Mouse (Mus musculus) liver, adult 2 months (tissue): ENCODE data around the gene Nek8. TPM values are rescaled to one million over a fixed set of nuclear protein-coding genes. Genes with fewer than 3 reads are reported as not detected.

ENCODE experiments used
- DNase-seq: peaks from one replicate; pipeline ENCODE4 v3.0.0-alpha.2; 2011; ENCODE audit warnings: low read depth, low spot score; ENCODE audit errors: extremely low read depth
- H3K27ac ChIP-seq: fragments of 200-500 bp; replicated peaks from 2 replicates; pipeline ENCODE4 v1.5.1; 2012; ENCODE audit warnings: low read depth, mild to moderate bottlenecking, control low read depth, inconsistent platforms, low read length; ENCODE audit not compliant: insufficient read depth
- H3K27me3 ChIP-seq: fragments of 200-500 bp; 2 replicates; pipeline ENCODE4 v1.6.1; 2012; ENCODE audit warnings: mild to moderate bottlenecking, moderate library complexity, low read length, inconsistent platforms; ENCODE audit not compliant: control insufficient read depth, insufficient read depth
- H3K36me3 ChIP-seq: fragments of 200-500 bp; 2 replicates; pipeline ENCODE4 v1.6.1; 2012; ENCODE audit warnings: low read length, inconsistent platforms; ENCODE audit not compliant: control insufficient read depth, insufficient read depth
- H3K4me1 ChIP-seq: fragments of 200-500 bp; 2 replicates; pipeline ENCODE4 v1.6.1; 2011; ENCODE audit warnings: low read length; ENCODE audit not compliant: control insufficient read depth, insufficient read depth
- H3K4me3 ChIP-seq: fragments of 200-500 bp; 2 replicates; pipeline ENCODE4 v1.5.1; 2011; ENCODE audit warnings: low read depth, mild to moderate bottlenecking, control low read depth, low read length, moderate library complexity; ENCODE audit not compliant: insufficient read depth
- H3K79me2 ChIP-seq: fragments of 200-500 bp; 2 replicates; pipeline ENCODE4 v1.6.1; 2012; ENCODE audit warnings: inconsistent platforms, mild to moderate bottlenecking, low read length, moderate library complexity; ENCODE audit not compliant: control insufficient read depth, insufficient read depth
- H3K9ac ChIP-seq: fragments of 200-500 bp; 2 replicates; pipeline ENCODE4 v1.6.1; 2012; ENCODE audit warnings: low read depth, mild to moderate bottlenecking, control low read depth, inconsistent platforms, low read length
- CTCF ChIP-seq: fragments of 200-500 bp; IDR thresholded peaks from 2 replicates; pipeline ENCODE4 v1.5.1; 2011; ENCODE audit warnings: low read depth, low read length, control low read depth
- POLR2A ChIP-seq: fragments of 200-500 bp; IDR thresholded peaks from 2 replicates; pipeline ENCODE4 v1.6.1; 2011; ENCODE audit warnings: low read length, control low read depth; ENCODE audit not compliant: insufficient read depth; ENCODE audit errors: extremely low read depth
- WGBS: fragments of 180-500 bp; shearing (Covaris S2); methylation state at CpG from one replicate; pipeline ENCODE4 v1.1.7; 2018; 5-methylcytosine and 5-hydroxymethylcytosine counted together
- polyA plus RNA-seq: library from polyadenylated mRNA; depleted of rRNA; stranded (reverse); fragments of >200 nt; gene quantifications from 2 replicates; pipeline ENCODE4 v1.2.3, GENCODE M21; 2012
- total RNA-seq: library from RNA; depleted of rRNA; stranded (reverse); fragments of >200 nt; gene quantifications from 2 replicates; pipeline ENCODE4 v1.2.3, GENCODE M21; 2014

The Nek8 gene
- total and polyA plus RNA-seq, 2 experiments, result 4.1 to 7.2 TPM

DNA sequence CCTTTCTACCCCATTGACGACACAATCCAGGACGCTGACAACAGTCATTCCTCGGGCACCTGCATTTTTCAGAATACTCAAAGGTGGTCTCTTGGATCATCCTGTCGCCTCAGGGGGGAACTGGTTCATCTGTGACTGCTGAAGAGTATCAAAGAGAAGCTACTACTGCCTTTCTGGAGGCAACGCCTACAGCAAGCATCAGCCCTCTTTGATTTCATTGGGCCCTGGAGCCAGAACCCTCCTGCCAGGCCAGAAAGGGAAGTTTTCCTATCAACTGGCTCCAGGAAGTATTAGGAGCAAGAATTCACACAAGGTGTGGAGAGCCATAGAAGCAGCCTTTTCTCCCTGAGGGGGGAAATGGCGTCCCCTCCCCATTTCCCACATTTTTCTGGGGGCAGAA lies 9.8 kb downstream of the Nek8 start:
- 0 out of 2 replicates have a peak overlapping the region, but pooled peaks have one; percentile 97 for H3K27ac ChIP-seq
- H3K4me1 ChIP-seq, result peaks cover 20% of the 10 kb centered on the region

DNA sequence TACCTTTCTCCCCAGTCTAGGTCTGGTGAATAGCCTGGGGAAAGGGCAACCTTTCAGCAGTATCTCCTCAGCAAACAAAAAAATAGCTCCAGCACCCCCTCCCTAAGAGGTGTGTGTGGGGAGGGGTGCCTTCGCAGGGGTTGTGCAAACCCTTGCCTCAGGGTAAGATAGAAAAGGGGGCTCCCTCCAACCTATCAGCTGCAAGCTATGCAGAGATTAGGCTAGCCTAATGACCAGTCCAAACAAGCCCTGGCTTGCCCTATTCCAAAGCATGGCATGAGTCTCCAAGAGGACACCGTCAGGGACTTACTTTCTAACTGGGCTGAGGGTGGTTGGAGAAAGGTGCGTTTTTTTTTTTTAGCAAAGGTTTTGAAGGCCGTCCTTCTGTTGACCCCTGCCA lies 10.3 kb downstream of the Nek8 start:
- Histone ChIP-seq H3K27me3 (no peaks in the 10 kb centered on the region), H3K4me3 (no peak overlapping the region), H3K4me1 (peaks cover 20% of the 10 kb centered on the region), H3K27ac (peak overlapping the region; percentile 97), H3K9ac (peak overlapping the region; percentile 39), H3K79me2 (peaks cover 37% of the 10 kb centered on the region; the same call in 1 of the 2 replicates), H3K36me3 (no peaks in the 10 kb centered on the region; the same call in 1 of the 2 replicates)
- WGBS, result 35% methylated on average over 4 of the region's 4 CpGs
- DNase-seq, result no peak
- TF ChIP-seq POLR2A (no peak), CTCF (no peak)

More for the DNA sequence above, 9.8 kb downstream of the Nek8 start:
- no peaks in the 10 kb centered on the region; the same call in 1 of the 2 replicates for H3K36me3 ChIP-seq
- H3K79me2 ChIP-seq, result peaks cover 35% of the 10 kb centered on the region; the same call in 1 of the 2 replicates
- DNase-seq, result no peak
- H3K9ac ChIP-seq, result no peak overlapping the region
- H3K4me3 ChIP-seq, result no peak overlapping the region
- H3K27me3 ChIP-seq, result no peaks in the 10 kb centered on the region
- 90% methylated on average over 6 of the region's 6 CpGs for WGBS
- TF ChIP-seq CTCF (no peak), POLR2A (no peak)

DNA sequence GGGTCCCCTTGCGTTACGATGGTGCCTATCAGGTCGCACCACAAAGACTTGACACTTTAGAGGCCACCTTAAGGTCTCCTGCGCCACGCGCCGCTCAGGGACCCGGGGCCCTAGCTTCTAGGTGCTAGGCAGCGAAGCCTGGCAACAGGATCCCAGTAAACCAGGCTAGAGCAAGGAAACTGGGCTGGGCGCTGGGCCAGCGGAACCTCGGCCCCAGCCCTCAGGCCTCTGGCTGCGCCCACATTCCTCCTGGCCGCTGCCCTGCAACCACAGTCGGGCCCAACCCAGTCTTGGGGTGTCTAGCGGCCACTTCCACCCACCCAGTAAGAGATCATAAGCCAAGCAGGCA lies 10.7 kb downstream of the Nek8 start:
- Histone ChIP-seq H3K4me3 (peak overlapping the region; percentile 56), H3K79me2 (peaks cover 40% of the 10 kb centered on the region; the same call in 1 of the 2 replicates), H3K9ac (peak overlapping the region; percentile 81), H3K27ac (peak overlapping the region; percentile 97), H3K27me3 (no peaks in the 10 kb centered on the region), H3K4me1 (peaks cover 20% of the 10 kb centered on the region), H3K36me3 (no peaks in the 10 kb centered on the region; the same call in 1 of the 2 replicates)
- under 1% methylated on average over 16 of the region's 16 CpGs for WGBS
- DNase-seq, result no peak
- TF ChIP-seq POLR2A, result no peak
- TF ChIP-seq CTCF, result no peak

DNA sequence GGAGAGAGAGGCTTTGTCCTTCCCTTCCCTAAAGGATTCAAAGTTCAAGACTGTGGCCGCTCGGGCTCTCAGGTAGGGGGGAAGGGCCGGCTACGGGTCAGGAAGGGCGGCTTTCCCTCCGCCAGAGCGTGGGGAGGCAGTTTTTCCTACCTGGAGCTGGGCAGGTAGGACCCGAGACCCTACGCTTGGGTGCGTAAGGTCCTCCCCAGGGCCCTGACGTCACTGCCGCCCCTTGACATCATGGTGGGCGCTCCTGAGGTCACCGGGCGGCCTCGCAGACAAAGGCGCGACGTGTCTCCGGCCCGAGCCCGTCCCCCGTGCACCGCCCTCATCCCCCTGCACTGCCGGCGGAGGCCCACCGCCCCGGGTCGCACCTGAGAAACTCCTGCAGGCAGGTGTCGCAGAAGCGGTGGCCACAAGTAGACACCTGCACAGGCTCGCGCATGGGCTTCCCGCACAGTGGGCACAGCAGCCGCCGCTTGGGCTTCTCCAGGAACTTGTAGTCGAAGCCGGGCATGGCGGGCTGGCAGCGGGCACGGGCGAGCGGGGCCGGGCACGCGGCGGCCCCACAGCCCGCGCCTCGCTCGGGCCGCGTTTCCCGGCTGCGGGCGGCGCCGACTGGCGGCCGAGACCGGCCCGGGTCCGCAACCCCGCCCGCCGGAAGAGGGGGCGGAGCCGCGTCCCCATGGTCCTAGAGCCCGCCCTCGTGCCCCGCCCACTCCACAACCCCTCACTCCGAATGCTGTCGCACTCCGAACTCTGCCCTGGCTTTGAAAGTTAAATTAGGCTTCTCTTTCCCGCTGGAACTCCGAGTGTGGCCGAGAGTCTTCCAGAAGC lies 11.3 kb downstream of the Nek8 start, which contains the start of gene Traf4:
Traf4 (minus strand) TSS at position 666 of the 837 bp plus-strand sequence.
- no peaks in the 10 kb centered on the region; the same call in 1 of the 2 replicates for H3K36me3 ChIP-seq
- peaks cover 41% of the 10 kb centered on the region; the same call in 1 of the 2 replicates for H3K79me2 ChIP-seq
- peak; percentile 84 for DNase-seq
- H3K27ac ChIP-seq, result peak within 1 kb of the TSS; percentile 98
- H3K9ac ChIP-seq, result peak within 1 kb of the TSS; percentile 98
- peak; percentile 59; the same call in 1 of the 2 replicates for TF ChIP-seq POLR2A
- peak; percentile 24 for TF ChIP-seq CTCF
- under 1% methylated on average over 78 of the region's 78 CpGs for WGBS
- H3K27me3 ChIP-seq, result no peaks in the 10 kb centered on the region
- peak within 1 kb of the TSS; percentile 99 for H3K4me3 ChIP-seq
- peaks cover 20% of the 10 kb centered on the region for H3K4me1 ChIP-seq

DNA sequence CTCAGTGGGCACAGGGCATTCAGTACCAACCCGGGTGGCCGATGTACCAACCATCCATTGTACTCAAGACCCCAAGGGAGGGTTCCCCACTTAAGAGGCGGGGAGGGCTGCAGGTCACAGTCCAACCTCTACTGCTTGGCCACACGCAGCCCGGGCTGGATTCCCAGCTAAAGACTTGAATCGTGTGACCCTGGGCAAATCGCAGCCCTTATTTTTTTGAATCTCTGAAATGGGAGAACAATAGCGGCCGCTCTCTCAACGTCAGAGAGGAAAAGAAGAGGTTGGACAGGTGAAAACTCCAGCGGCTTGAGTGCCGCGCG lies 11.9 kb downstream of the Nek8 start:
- Histone ChIP-seq H3K4me1 (peaks cover 20% of the 10 kb centered on the region), H3K27ac (peak overlapping the region; percentile 98), H3K27me3 (no peaks in the 10 kb centered on the region), H3K36me3 (no peaks in the 10 kb centered on the region; the same call in none of the 2 replicates), H3K9ac (peak overlapping the region; percentile 98), H3K79me2 (peaks cover 41% of the 10 kb centered on the region; the same call in 1 of the 2 replicates), H3K4me3 (peak overlapping the region; percentile 99)
- no peak for TF ChIP-seq POLR2A
- no peak for TF ChIP-seq CTCF
- WGBS, result 2% methylated on average over 14 of the region's 14 CpGs
- no peak for DNase-seq
